10 mouse cellular contexts compared by ENCODE assay signal in the genomic region with DNA sequence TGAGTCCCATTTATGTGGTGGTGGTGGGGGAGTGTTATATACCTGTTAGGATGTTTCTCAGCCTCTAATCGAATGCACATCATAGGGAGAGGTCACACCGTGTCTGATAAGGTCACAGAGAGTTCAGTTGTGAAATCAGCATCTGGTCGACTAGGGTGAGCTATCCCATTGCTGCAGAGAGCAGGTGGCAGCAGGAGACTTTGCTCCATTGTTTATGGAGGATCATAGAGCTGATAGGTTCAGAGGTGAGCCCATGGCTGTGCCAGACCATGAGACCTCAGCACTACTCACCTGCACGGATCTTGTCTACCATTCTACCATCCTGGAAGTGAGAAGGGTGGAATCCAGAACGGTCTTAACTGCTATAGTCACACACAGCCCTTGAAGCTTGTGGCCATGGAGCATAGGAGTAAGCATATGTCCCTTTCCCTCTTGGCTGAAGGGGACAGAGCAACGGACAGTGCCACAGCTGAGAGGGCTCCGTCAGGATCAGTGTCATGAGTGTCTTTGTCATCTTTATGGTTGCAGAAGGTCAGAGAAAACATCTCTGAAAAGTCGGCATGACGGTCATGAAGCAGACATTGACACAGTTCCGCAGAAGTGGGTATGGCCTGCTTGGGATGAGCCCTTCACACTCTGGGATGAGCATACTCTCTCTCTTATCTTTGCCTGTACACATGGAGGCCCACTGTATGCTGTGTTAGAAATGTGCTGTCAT. TPM values are rescaled to one million over a fixed set of nuclear protein-coding genes. Genes with fewer than 3 reads are reported as not detected.
A peak's percentile ranks its signal among the peaks of the same experiment; 100 is the strongest.
DNase-seq lines count a peak whose midpoint lies in the region; ATAC-seq lines count a peak whose summit lies in the region.
"Had no signal": no experiment of that assay in that cellular context is flagged by ENCODE, and none has a peak within 500 bp of the region (broad histone marks: within the 10 kb centered on the region; RNA-seq: fewer than 3 reads in every experiment).

No protein-coding gene starts in this region.

- no peaks in the 10 kb centered on the region for H3K36me3 ChIP-seq in heart, embryonic 12.5 days
- no peaks in the 10 kb centered on the region for H3K36me3 ChIP-seq in neural tube, embryonic 11.5 days (ENCODE audit: control insufficient read depth, insufficient read depth, low read length)
- H3K36me3 ChIP-seq in limb, embryonic 13.5 days: no peaks in the 10 kb centered on the region
- no peaks in the 10 kb centered on the region for H3K36me3 ChIP-seq in stomach, embryonic 14.5 days (ENCODE audit: control insufficient read depth, insufficient read depth, low read length)

- H3K4me2 ChIP-seq in heart, embryonic 12.5 days: no peak overlapping the region
- no peak overlapping the region for H3K4me2 ChIP-seq in neural tube, embryonic 11.5 days (ENCODE audit: low read depth)
- H3K4me2 ChIP-seq in limb, embryonic 13.5 days (replicated peaks): no peak overlapping the region
- no peak overlapping the region for H3K4me2 ChIP-seq in stomach, embryonic 14.5 days (replicated peaks; ENCODE audit: low read depth, low read length)

- no peak overlapping the region for H3K4me3 ChIP-seq in heart, embryonic 12.5 days
- H3K4me3 ChIP-seq in neural tube, embryonic 11.5 days (ENCODE audit: low read depth, low read length): no peak overlapping the region
- no peak overlapping the region for H3K4me3 ChIP-seq in limb, embryonic 13.5 days
- no peak overlapping the region for H3K4me3 ChIP-seq in stomach, embryonic 14.5 days (ENCODE audit: low read depth, low read length)

- H3K27me3 ChIP-seq in heart, embryonic 12.5 days (replicated peaks): no peaks in the 10 kb centered on the region
- no peaks in the 10 kb centered on the region for H3K27me3 ChIP-seq in neural tube, embryonic 11.5 days (ENCODE audit: control insufficient read depth, insufficient read depth, low read length)
- H3K27me3 ChIP-seq in limb, embryonic 13.5 days: no peaks in the 10 kb centered on the region
- no peaks in the 10 kb centered on the region for H3K27me3 ChIP-seq in stomach, embryonic 14.5 days (ENCODE audit: control insufficient read depth, insufficient read depth, low read length)

- no peak overlapping the region for H3K27ac ChIP-seq in heart, embryonic 12.5 days (ENCODE audit: poor library complexity, severe bottlenecking)
- H3K27ac ChIP-seq in neural tube, embryonic 11.5 days (ENCODE audit: low read depth, low read length): no peak overlapping the region
- no peak overlapping the region for H3K27ac ChIP-seq in limb, embryonic 13.5 days
- no peak overlapping the region for H3K27ac ChIP-seq in stomach, embryonic 14.5 days (ENCODE audit: low read length)
- H3K27ac ChIP-seq: macrophage had no signal

- H3K9ac ChIP-seq in heart, embryonic 12.5 days: no peak overlapping the region
- no peak overlapping the region for H3K9ac ChIP-seq in neural tube, embryonic 11.5 days (ENCODE audit: low read length)
- no peak overlapping the region for H3K9ac ChIP-seq in limb, embryonic 13.5 days
- no peak overlapping the region for H3K9ac ChIP-seq in stomach, embryonic 14.5 days (replicated peaks; ENCODE audit: low read depth, low read length)

- no peaks in the 10 kb centered on the region for H3K4me1 ChIP-seq in heart, embryonic 12.5 days (replicated peaks)
- no peaks in the 10 kb centered on the region for H3K4me1 ChIP-seq in neural tube, embryonic 11.5 days (ENCODE audit: control insufficient read depth, insufficient read depth, low read length)
- H3K4me1 ChIP-seq in limb, embryonic 13.5 days: no peaks in the 10 kb centered on the region
- no peaks in the 10 kb centered on the region for H3K4me1 ChIP-seq in stomach, embryonic 14.5 days (ENCODE audit: control insufficient read depth, insufficient read depth, low read length)

- peak; percentile 30; the same call in 1 of the 2 replicates for ATAC-seq in heart, embryonic 12.5 days (ENCODE audit: insufficient number of reproducible peaks, low FRiP score)
- ATAC-seq in neural tube, embryonic 11.5 days (ENCODE audit: insufficient read depth, low FRiP score, low TSS enrichment): 0 out of 2 replicates have a peak, but pooled peaks have one; percentile 15
- ATAC-seq in limb, embryonic 13.5 days (ENCODE audit: low FRiP score, low read depth): 0 out of 2 replicates have a peak, but pooled peaks have one; percentile 15
- peak; percentile 4; the same call in 1 of the 2 replicates for ATAC-seq in stomach, embryonic 14.5 days (ENCODE audit: insufficient number of reproducible peaks, insufficient read depth, low FRiP score, low read depth)

- DNase-seq in heart, adult 9 months (ENCODE audit: low spot score in 2 of 2): no peak
- DNase-seq in neural tube, embryonic 11.5 days (ENCODE audit: low spot score): no peak
- DNase-seq in neural tube, embryonic 10.5 days (ENCODE audit: extremely low spot score, low spot score): no peak
- no peak for DNase-seq in urinary bladder, postnatal 10 days (ENCODE audit: low spot score)
- DNase-seq in natural killer cell, adult 2 months (ENCODE audit: low spot score in 2 of 2): no peak

- peaks cover 57% of the 10 kb centered on the region for H3K9me3 ChIP-seq in heart, embryonic 12.5 days (replicated peaks)
- H3K9me3 ChIP-seq in neural tube, embryonic 11.5 days (ENCODE audit: control insufficient read depth, low read length): peaks cover 68% of the 10 kb centered on the region
- peaks cover 71% of the 10 kb centered on the region for H3K9me3 ChIP-seq in limb, embryonic 13.5 days
- H3K9me3 ChIP-seq in stomach, embryonic 14.5 days (ENCODE audit: control insufficient read depth, low read depth, low read length): peaks cover 60% of the 10 kb centered on the region

- WGBS in heart, embryonic 12.5 days: 55% methylated on average over 10 of the region's 10 CpGs
- WGBS in neural tube, embryonic 11.5 days: 63% methylated on average over 10 of the region's 10 CpGs
- WGBS in limb, embryonic 13.5 days: 64% methylated on average over 10 of the region's 10 CpGs
- WGBS in stomach, embryonic 14.5 days: 61% methylated on average over 10 of the region's 10 CpGs

RNA-seq across cellular contexts. Expression of gene Trpm8, which starts 6.9 kb away (rescaled TPM):
- polyA plus RNA-seq in heart, embryonic 12.5 days (2016; fragmentation: Nextera tagmentation; extraction: Ambion mirVana): 0.05 TPM in 1 of 2 replicates, not detected in the other
- polyA plus RNA-seq in neural tube, embryonic 11.5 days (2014; fragmentation: Nextera tagmentation; extraction: Ambion mirVana): not detected in 2 replicates
- not detected in 2 replicates for polyA plus RNA-seq in limb, embryonic 13.5 days (2015; fragmentation: Nextera tagmentation; extraction: Ambion mirVana)
- polyA plus RNA-seq in stomach, embryonic 14.5 days (2014; fragmentation: Nextera tagmentation; extraction: Ambion mirVana): not detected in 2 replicates
- polyA plus RNA-seq: macrophage; thymus, postnatal 0 days had no signal

RNA-seq across cellular contexts. Expression of gene Hjurp, which starts 7.0 kb away (rescaled TPM):
- 141 TPM in 2 replicates for polyA plus RNA-seq in heart, embryonic 12.5 days (2016; fragmentation: Nextera tagmentation; extraction: Ambion mirVana)
- 136 and 141 TPM in 2 replicates for polyA plus RNA-seq in neural tube, embryonic 11.5 days (2014; fragmentation: Nextera tagmentation; extraction: Ambion mirVana)
- polyA plus RNA-seq in limb, embryonic 13.5 days (2015; fragmentation: Nextera tagmentation; extraction: Ambion mirVana): 190 and 205 TPM in 2 replicates
- 202 and 211 TPM in 2 replicates for polyA plus RNA-seq in stomach, embryonic 14.5 days (2014; fragmentation: Nextera tagmentation; extraction: Ambion mirVana)

RNA-seq across cellular contexts. Expression of gene Mroh2a, which starts 57.6 kb away (rescaled TPM):
- 0.56 and 0.83 TPM in 2 replicates for polyA plus RNA-seq in heart, embryonic 12.5 days (2016; fragmentation: Nextera tagmentation; extraction: Ambion mirVana)
- 1.3 and 1.4 TPM in 2 replicates for polyA plus RNA-seq in neural tube, embryonic 11.5 days (2014; fragmentation: Nextera tagmentation; extraction: Ambion mirVana)
- 1.0 and 1.3 TPM in 2 replicates for polyA plus RNA-seq in limb, embryonic 13.5 days (2015; fragmentation: Nextera tagmentation; extraction: Ambion mirVana)
- 1.7 and 1.9 TPM in 2 replicates for polyA plus RNA-seq in stomach, embryonic 14.5 days (2014; fragmentation: Nextera tagmentation; extraction: Ambion mirVana)
